Mouse (Mus musculus) spleen, adult 12 weeks (tissue): Measurements from ENCODE around the gene Igsf10.
"Not testable (repeated sequence)": the region's sequence is repeated elsewhere in the genome, so short reads cannot be mapped to it uniquely, and the experiment has no call there.

Experiments used
- DNase-seq: peaks from one replicate; pipeline ENCODE4 v3.0.0; 2022; ENCODE audit warnings: low spot score

Gene Igsf10

GRCm38 (mm10) chr3:59344065-59344905, at the start of gene Igsf10:
Igsf10 (minus strand) TSS chr3:59344394.
- DNase-seq = no peak

GRCm38 (mm10) chr3:59385553-59385952, 41.4 kb upstream of the Igsf10 start:
- DNase-seq = no peak

GRCm38 (mm10) chr3:59385000-59385399, 40.8 kb upstream of the Igsf10 start:
- DNase-seq = no peak

GRCm38 (mm10) chr3:59384321-59384720, 40.1 kb upstream of the Igsf10 start:
- DNase-seq = no peak

- not testable (repeated sequence) for DNase-seq
Measured at GRCm38 (mm10) chr3:59378791-59379190, 34.6 kb upstream of the Igsf10 start.

GRCm38 (mm10) chr3:59361895-59362294, 17.7 kb upstream of the Igsf10 start:
- DNase-seq = no peak

- DNase-seq = no peak
Measured at GRCm38 (mm10) chr3:59360102-59360501, 15.9 kb upstream of the Igsf10 start.

GRCm38 (mm10) chr3:59354156-59354555, 10.0 kb upstream of the Igsf10 start:
- DNase-seq = no peak

- no peak for DNase-seq
Measured at GRCm38 (mm10) chr3:59351768-59352167, 7.6 kb upstream of the Igsf10 start.

- no peak for DNase-seq
Measured at GRCm38 (mm10) chr3:59343026-59343425, 1.2 kb downstream of the Igsf10 start.

- DNase-seq = no peak
Measured at GRCm38 (mm10) chr3:59341647-59342427, 2.4 kb downstream of the Igsf10 start.

GRCm38 (mm10) chr3:59328526-59328925, 15.7 kb downstream of the Igsf10 start:
- DNase-seq = no peak

- no peak for DNase-seq
Measured at GRCm38 (mm10) chr3:59321278-59321876, 22.8 kb downstream of the Igsf10 start.

GRCm38 (mm10) chr3:59316077-59316476, 28.1 kb downstream of the Igsf10 start:
- no peak for DNase-seq

GRCm38 (mm10) chr3:59312610-59313009, 31.6 kb downstream of the Igsf10 start:
- no peak for DNase-seq

GRCm38 (mm10) chr3:59305518-59305917, 38.7 kb downstream of the Igsf10 start:
- DNase-seq = no peak

- no peak for DNase-seq
Measured at GRCm38 (mm10) chr3:59304944-59305343, 39.2 kb downstream of the Igsf10 start.

GRCm38 (mm10) chr3:59297653-59298052, 46.5 kb downstream of the Igsf10 start:
- DNase-seq = no peak

GRCm38 (mm10) chr3:59296563-59297130, 47.5 kb downstream of the Igsf10 start:
- DNase-seq = no peak

- DNase-seq = no peak
Measured at GRCm38 (mm10) chr3:59295699-59296562, 48.3 kb downstream of the Igsf10 start.

GRCm38 (mm10) chr3:59293437-59294199, 50.6 kb downstream of the Igsf10 start:
- no peak for DNase-seq
